Mouse (Mus musculus) right cerebral cortex, postnatal 4 days (tissue): Measurements from ENCODE around the gene Rragd.
"Not testable (repeated sequence)": the region's sequence is repeated elsewhere in the genome, so short reads cannot be mapped to it uniquely, and the experiment has no call there.

Experiments used
- DNase-seq: peaks from one replicate; pipeline ENCODE4 v3.0.0-alpha.2; 2022

Gene Rragd

GRCm38 (mm10) chr4:32982716-32983175 lies at the start of gene Rragd:
Gene Rragd, plus strand, starts transcription at chr4:32983037.
- DNase-seq, result peak; percentile 60

GRCm38 (mm10) chr4:32936762-32937341 lies 46.0 kb upstream of the Rragd start:
- no peak for DNase-seq

DNA sequence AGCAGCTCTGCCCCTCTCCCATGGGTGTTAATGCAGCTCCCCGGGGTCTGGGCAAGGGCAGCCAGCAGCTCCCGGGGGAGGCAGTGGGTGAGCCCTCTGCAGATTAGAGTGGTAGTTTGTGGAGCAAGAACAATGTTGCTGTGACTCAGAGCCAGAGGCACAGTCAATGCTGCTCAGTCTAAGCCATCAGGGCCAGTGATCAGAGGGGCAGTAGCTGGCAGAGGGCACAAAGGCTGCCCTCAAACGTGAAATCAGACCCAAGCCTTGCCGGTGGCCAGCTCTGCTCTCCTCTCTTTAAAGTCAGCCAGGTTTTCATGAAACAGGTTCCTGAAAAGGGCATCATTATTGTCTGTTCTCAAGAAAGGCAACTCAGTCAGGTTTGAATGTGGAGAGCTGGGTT lies 43.3 kb upstream of the Rragd start:
- no peak for DNase-seq

DNA sequence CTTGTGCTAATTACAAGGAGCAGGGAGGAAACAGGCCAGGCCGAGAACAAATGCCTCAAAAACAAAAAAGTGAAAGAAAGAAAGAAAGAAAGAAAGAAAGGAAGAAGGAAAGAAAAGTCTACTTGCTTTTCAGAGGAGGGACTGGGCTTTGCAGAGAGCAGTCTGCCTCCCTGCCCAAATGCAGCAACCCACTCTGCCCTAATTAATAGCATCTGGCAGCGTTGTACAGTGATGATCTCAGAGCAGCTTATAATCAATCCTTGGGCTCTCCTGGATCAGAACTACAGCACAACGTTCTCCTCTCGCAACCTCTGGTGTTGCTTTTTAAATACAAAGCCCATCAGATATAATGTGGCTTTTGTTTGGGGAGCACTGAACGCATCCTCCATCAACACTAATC lies 42.9 kb upstream of the Rragd start:
- no peak for DNase-seq

GRCm38 (mm10) chr4:32940984-32941383 lies 41.9 kb upstream of the Rragd start:
- DNase-seq, result no peak

DNA sequence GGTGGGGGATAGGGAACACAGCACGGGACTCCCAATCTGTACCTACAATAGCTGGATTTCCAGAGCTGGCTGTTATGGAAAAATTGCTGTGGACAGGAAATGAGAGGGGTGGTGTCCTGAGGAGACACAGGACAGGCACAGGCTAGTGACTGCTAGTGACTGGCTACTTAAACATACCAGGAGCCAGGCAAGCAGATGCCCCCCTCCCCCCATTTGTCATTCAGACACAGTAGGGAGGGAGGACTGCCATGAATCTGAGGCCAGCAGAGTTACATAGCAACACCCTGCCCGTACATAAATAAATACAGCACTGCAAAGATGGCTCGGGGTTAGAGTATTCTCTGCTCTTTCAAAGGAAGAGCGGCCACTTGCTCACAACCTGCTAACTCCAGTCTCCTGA lies 35.2 kb upstream of the Rragd start:
- DNase-seq, result no peak

- no peak for DNase-seq
Measured at GRCm38 (mm10) chr4:32948696-32949095, 34.1 kb upstream of the Rragd start.

GRCm38 (mm10) chr4:32950356-32951034 lies 32.3 kb upstream of the Rragd start, which contains the start of gene Ankrd6:
Gene Ankrd6, minus strand, starts transcription at chr4:32950841.
- DNase-seq, result peak; percentile 85

GRCm38 (mm10) chr4:32951035-32951940 lies 31.5 kb upstream of the Rragd start:
- DNase-seq, result no peak

- DNase-seq, result no peak
Measured at GRCm38 (mm10) chr4:32952681-32953080, 30.2 kb upstream of the Rragd start.

GRCm38 (mm10) chr4:32956423-32956822 lies 26.4 kb upstream of the Rragd start:
- no peak for DNase-seq

DNA sequence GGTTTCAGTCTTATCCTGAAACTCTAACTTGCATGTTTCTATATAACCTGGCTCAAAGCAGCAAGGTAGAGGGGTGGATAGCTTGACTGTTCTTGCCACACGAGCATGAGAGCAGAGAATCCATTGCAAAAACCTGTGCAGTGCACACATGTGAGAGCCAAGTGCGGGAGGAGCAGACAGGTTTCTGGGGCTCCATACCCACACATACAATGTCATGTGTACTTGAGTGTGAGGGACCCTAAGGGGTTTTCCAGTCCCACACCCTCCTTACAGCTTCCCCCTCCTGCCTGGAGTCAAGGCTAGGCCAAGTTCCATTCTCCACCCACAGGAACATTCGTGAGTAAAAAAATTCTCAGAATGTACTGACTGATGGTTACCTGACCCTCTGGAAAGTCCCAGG lies 21.4 kb upstream of the Rragd start:
- DNase-seq, result no peak

- not testable (repeated sequence) for DNase-seq
Measured at GRCm38 (mm10) chr4:32964619-32965018, 18.2 kb upstream of the Rragd start.

DNA sequence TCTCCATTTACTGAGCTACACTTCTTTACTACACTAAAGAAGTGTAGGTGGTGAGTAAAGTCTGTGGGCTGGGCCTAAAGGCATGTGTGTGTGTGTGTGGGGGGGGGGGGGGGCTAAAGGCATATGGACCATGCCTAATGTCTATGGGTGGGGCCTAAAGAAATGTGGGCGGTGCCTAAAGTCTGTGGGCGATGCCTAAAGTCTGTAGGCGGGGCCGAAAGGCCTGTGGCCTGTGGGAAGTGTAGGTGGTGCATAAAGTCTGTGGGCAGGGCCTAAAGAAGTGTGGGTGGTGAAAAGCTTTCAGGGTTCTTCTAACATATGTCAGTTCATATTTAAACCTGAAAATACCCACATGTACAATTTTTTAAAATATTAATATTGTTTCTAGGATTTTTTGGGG lies 5.5 kb upstream of the Rragd start:
- no peak for DNase-seq

- DNase-seq, result no peak
Measured at GRCm38 (mm10) chr4:32980061-32980460, 2.8 kb upstream of the Rragd start.

DNA sequence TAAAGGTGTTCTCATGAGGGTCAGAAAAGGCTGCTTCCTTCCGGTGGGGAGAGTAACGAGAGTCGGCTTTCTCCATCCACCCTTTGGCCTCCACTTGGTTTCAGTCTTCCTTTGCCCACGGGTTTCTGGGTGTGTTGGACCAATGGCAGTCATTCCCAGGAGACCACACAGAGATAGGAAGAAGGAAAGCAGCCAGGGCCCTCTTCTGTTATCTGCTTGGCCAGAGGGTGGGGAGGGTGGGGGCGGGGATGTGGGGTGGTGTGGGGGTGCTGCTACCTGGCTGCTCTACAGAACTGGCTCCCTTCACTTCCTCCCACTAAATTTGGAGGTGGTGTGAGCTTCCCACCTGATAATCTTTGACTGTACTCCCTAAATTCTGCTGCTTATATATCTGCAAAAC lies 1.2 kb upstream of the Rragd start:
- DNase-seq, result no peak

DNA sequence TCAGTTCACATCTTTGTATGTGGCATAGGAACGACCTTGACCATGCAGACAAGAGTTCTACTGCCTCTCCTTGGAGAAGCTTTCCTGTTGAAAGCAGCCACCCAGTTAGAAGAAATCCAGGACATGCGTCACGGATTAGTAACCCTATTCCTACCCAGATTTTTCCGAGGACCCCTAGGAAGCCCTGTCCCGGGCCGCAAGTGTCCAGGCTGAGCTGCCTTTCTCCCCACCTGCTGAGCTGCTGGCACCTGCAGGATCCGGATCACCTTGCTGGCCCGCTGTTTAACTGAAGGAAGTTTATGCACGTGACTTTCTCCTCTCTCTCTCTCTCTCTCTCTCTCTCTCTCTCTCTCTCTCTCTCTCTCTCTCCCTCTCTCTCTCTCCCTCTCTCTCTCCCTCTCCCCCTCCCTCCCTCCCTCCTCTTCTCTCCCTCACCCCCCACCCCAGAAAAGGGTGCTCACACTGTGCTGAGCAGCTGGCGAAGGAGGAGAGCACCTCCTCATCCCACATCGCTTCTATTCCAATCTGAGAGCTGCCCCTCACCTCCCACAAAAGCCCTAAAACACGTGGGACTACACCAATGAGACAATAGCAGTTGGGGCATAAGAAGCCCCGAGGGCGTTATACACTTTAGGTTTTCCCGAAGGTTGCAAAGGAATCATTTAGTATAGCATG lies 659 bp upstream of the Rragd start:
- DNase-seq, result peak; percentile 7

GRCm38 (mm10) chr4:32983176-32984155 lies 629 bp downstream of the Rragd start:
- DNase-seq, result peak; percentile 65

DNA sequence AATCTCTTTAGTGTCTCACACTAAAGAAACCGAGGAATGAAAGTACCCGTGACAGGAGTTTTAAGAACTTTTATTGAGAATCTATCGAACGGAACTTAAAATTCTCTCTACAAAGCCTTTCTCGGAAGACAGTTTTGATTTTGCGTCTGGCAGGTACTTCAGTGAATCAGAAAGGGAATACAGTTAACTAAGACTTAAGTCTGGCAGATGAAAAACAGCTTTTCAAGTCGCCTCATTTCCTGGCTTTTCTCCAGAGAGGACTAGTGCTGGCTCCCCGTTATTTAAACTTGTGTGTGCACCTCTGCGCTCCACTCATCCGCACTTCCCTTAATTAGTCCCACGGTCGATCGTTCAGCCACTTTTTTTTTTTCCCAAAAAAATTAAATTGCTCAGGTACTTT lies 1.4 kb downstream of the Rragd start:
- DNase-seq, result no peak

DNA sequence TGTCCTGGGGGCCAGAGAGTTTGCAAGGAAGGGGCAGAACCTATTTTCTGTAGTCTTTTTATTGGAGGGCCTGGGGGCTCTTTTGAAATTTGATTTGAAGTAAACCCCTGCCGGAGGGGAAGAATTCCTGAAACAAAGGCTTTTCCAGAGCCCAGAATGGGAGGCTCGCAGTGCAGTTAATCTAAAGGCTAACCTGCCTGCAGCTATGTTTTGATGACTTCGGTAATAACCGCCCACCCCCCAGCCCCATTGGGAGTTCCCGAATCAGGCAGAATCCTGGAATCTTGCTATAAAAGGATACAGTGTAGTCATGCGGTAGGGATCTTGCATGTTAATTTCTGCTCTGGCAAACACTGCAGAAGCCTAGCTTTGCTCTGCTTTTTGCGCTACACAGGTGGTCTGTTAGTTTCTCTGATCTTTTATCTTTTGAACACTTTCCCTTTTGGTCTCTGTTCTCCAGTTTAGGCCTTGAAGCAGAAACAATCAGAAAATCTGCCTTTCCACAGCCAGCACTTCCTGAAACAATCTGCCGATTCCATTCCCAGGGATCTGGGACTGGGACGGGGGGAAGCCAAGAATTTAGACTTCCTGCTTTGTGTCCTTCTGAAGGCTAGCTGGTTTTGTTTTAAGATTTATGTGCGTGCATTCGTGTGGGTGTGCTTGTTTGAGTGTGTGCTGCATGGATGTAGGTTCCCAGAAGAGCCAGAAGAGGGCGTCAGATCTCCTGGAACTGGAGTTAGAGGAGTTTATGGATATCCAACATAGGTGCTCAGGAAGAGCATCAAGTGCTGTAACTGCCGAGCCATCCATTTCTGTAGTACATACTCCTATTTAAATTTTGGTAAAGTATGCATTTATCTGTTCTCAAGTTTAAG lies 2.2 kb downstream of the Rragd start:
- peak; percentile 5 for DNase-seq

DNA sequence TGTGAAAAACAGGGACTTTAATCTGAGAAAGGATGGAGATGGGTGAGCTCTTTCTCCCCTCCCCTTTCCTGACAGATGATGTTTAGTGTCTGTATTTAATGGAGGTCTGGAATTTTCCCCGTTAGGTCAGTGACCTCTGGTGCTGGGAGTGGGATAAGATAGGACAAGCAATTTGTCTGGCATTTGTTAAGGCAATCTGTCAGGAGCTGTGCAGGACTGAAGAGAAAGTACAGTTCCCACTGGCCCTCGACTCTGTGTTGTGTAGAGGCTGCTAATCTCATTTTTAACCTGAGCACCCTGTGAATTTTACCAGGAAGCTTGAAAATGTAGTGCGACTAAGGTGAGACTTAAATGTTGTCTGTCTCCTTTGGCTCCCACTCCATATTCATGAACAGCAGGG lies 2.8 kb downstream of the Rragd start:
- DNase-seq, result no peak
